Mouse (Mus musculus): ENCODE data around the gene Krt14.
"Not testable (repeated sequence)": the region's sequence is repeated elsewhere in the genome, so short reads cannot be mapped to it uniquely, and the experiment has no call there.

The Krt14 gene

GRCm38 (mm10) chr11:100207498-100207897 lies at the start of gene Krt14:
Krt14 (minus strand) TSS chr11:100207548.
- DNase-seq = no peak

GRCm38 (mm10) chr11:100255514-100255913 lies 48.2 kb upstream of the Krt14 start:
- DNase-seq = no peak

- DNase-seq = no peak
These were observed 47.2 kb upstream of the Krt14 start for GRCm38 (mm10) chr11:100254360-100255090.

- DNase-seq = no peak
These were observed 41.6 kb upstream of the Krt14 start, which contains the start of gene Krt16 for GRCm38 (mm10) chr11:100248852-100249465. Krt16 (minus strand) TSS chr11:100248902.

- DNase-seq = not testable (repeated sequence)
These were observed 39.1 kb upstream of the Krt14 start for GRCm38 (mm10) chr11:100246471-100246870.

- DNase-seq = not testable (repeated sequence)
These were observed 32.9 kb upstream of the Krt14 start for GRCm38 (mm10) chr11:100240272-100240671.

GRCm38 (mm10) chr11:100221741-100222140 lies 14.4 kb upstream of the Krt14 start:
- no peak for DNase-seq

- DNase-seq = no peak
These were observed 12.0 kb upstream of the Krt14 start for GRCm38 (mm10) chr11:100219304-100219703.

GRCm38 (mm10) chr11:100208542-100208941 lies 1.2 kb upstream of the Krt14 start:
- no peak for DNase-seq

GRCm38 (mm10) chr11:100203448-100203847 lies 3.9 kb downstream of the Krt14 start:
- no peak for DNase-seq

- no peak for DNase-seq
These were observed 4.4 kb downstream of the Krt14 start for GRCm38 (mm10) chr11:100202906-100203305.

GRCm38 (mm10) chr11:100200104-100200820 lies 7.1 kb downstream of the Krt14 start:
- DNase-seq = peak; percentile 41 to 71

- DNase-seq = no peak
These were observed 8.7 kb downstream of the Krt14 start for GRCm38 (mm10) chr11:100198666-100199065.

GRCm38 (mm10) chr11:100192992-100193391 lies 14.4 kb downstream of the Krt14 start, which contains the start of gene Krt9:
Krt9 (minus strand) TSS chr11:100193246.
- DNase-seq = no peak

GRCm38 (mm10) chr11:100191820-100192219 lies 15.5 kb downstream of the Krt14 start:
- DNase-seq = no peak

GRCm38 (mm10) chr11:100186736-100187135 lies 20.6 kb downstream of the Krt14 start:
- DNase-seq = peak; percentile 48 to 61

GRCm38 (mm10) chr11:100181725-100182124 lies 25.6 kb downstream of the Krt14 start:
- DNase-seq = no peak

GRCm38 (mm10) chr11:100179260-100179659 lies 28.1 kb downstream of the Krt14 start:
- no peak for DNase-seq

- DNase-seq = no peak
These were observed 29.0 kb downstream of the Krt14 start for GRCm38 (mm10) chr11:100178307-100178706.

GRCm38 (mm10) chr11:100176791-100177190 lies 30.6 kb downstream of the Krt14 start:
- no peak for DNase-seq

- peak; percentile 85 to 92 for DNase-seq
These were observed 38.3 kb downstream of the Krt14 start for GRCm38 (mm10) chr11:100168765-100169762.

GRCm38 (mm10) chr11:100168071-100168470 lies 39.3 kb downstream of the Krt14 start:
- DNase-seq = peak in 1 of 2 experiments; percentile 34
